ENCODE assay signal across 8 mouse cellular contexts in genomic region chr7:127386641-127387392, GRCm38 (mm10). TPM values are rescaled to one million over a fixed set of nuclear protein-coding genes. Genes with fewer than 3 reads are reported as not detected.
A peak's percentile ranks its signal among the peaks of the same experiment; 100 is the strongest.
DNase-seq lines count a peak whose midpoint lies in the region; ATAC-seq and TF ChIP-seq lines count a peak whose summit lies in the region.

TSS of gene 9130019O22Rik (minus strand) at chr7:127387166.

- ATAC-seq in G1E (ENCODE audit: extremely low read depth, insufficient number of reproducible peaks, low FRiP score, poor library complexity, severe bottlenecking): peak; percentile 81
- peak; percentile 89 for ATAC-seq in forebrain, embryonic 15.5 days (replicated peaks)
- ATAC-seq in neural tube, embryonic 14.5 days (ENCODE audit: low read depth): peak; percentile 90

- H3K9ac ChIP-seq in forebrain, embryonic 15.5 days (replicated peaks): peak within 1 kb of the TSS; percentile 68
- H3K9ac ChIP-seq in neural tube, embryonic 14.5 days (replicated peaks; ENCODE audit: low read depth, low read length): peak within 1 kb of the TSS; percentile 55

- TF ChIP-seq POLR2A in testis, adult 2 months (IDR thresholded peaks at IDR 0.05; ENCODE audit: control insufficient read depth, low read depth, low read length): 0 out of 2 replicates have a peak, but pooled peaks have one; percentile 21

- intact Hi-C loops in heart, postnatal 25 days (cut with DNase I): no loop called here

- H3K9me3 ChIP-seq in G1E (replicated peaks): peaks cover 22% of the 10 kb centered on the region
- no peaks in the 10 kb centered on the region for H3K9me3 ChIP-seq in forebrain, embryonic 15.5 days
- H3K9me3 ChIP-seq in neural tube, embryonic 14.5 days (ENCODE audit: control insufficient read depth, low read length): no peaks in the 10 kb centered on the region

- H3K4me3 ChIP-seq in G1E (ENCODE audit: low read depth, low read length): peak within 1 kb of the TSS; percentile 79
- peak within 1 kb of the TSS; percentile 69 for H3K4me3 ChIP-seq in forebrain, embryonic 15.5 days
- H3K4me3 ChIP-seq in neural tube, embryonic 14.5 days (ENCODE audit: low read depth, low read length): peak within 1 kb of the TSS; percentile 38
- H3K4me3 ChIP-seq in testis, adult 2 months (ENCODE audit: control insufficient read depth, low read depth, low read length): peak within 1 kb of the TSS; percentile 90

- peak within 1 kb of the TSS; percentile 77 for H3K4me2 ChIP-seq in forebrain, embryonic 15.5 days (replicated peaks)
- peak within 1 kb of the TSS; percentile 59 for H3K4me2 ChIP-seq in neural tube, embryonic 14.5 days (ENCODE audit: low read depth, low read length)

- no peak for TF ChIP-seq CTCF in G1E (IDR thresholded peaks at IDR 0.05; ENCODE audit: low read depth, low read length)
- no peak for TF ChIP-seq CTCF in testis, adult 2 months (IDR thresholded peaks at IDR 0.05; ENCODE audit: control insufficient read depth, insufficient read depth, insufficient replicate concordance, low read depth, low read length)

- peak; percentile 89 for DNase-seq in G1E (ENCODE audit: low spot score)
- peak; percentile 94 to 97 for DNase-seq in cerebellum, adult 18-20 months
- DNase-seq in heart, postnatal 25 days (ENCODE audit: low spot score): peak; percentile 78
- peak; percentile 72 to 97 for DNase-seq in layer of hippocampus, adult 18-20 months (ENCODE audit: low spot score in 2 of 2)
- DNase-seq in lung, adult 18-20 months: peak; percentile 91 to 96

- H3K27me3 ChIP-seq in G1E (ENCODE audit: insufficient read depth, low read length): no peaks in the 10 kb centered on the region
- no peaks in the 10 kb centered on the region for H3K27me3 ChIP-seq in forebrain, embryonic 15.5 days
- no peaks in the 10 kb centered on the region for H3K27me3 ChIP-seq in neural tube, embryonic 14.5 days (ENCODE audit: control insufficient read depth, insufficient read depth, low read length)
- H3K27me3 ChIP-seq in testis, adult 2 months (ENCODE audit: control insufficient read depth, insufficient read depth, low read length): no peaks in the 10 kb centered on the region

- 16% methylated on average over 38 of the region's 38 CpGs for WGBS in forebrain, embryonic 15.5 days
- 13% methylated on average over 35 of the region's 38 CpGs for WGBS in neural tube, embryonic 14.5 days

- H3K27ac ChIP-seq in forebrain, embryonic 15.5 days (replicated peaks): 0 out of 2 replicates have a peak within 1 kb of the TSS, but pooled peaks have one; percentile 46
- no peak within 1 kb of the TSS for H3K27ac ChIP-seq in neural tube, embryonic 14.5 days (ENCODE audit: low read depth, low read length)
- 0 out of 2 replicates have a peak within 1 kb of the TSS, but pooled peaks have one; percentile 41 for H3K27ac ChIP-seq in testis, adult 2 months (ENCODE audit: control insufficient read depth, insufficient read depth, low read depth, low read length)

- peaks cover 39% of the 10 kb centered on the region for H3K36me3 ChIP-seq in G1E (replicated peaks)
- peaks cover 9% of the 10 kb centered on the region for H3K36me3 ChIP-seq in forebrain, embryonic 15.5 days
- no peaks in the 10 kb centered on the region for H3K36me3 ChIP-seq in neural tube, embryonic 14.5 days (ENCODE audit: control insufficient read depth, insufficient read depth, low read length)
- H3K36me3 ChIP-seq in testis, adult 2 months (ENCODE audit: control insufficient read depth, insufficient read depth, low read length): no peaks in the 10 kb centered on the region

- H3K4me1 ChIP-seq in G1E (ENCODE audit: insufficient read depth, low read depth, low read length): peaks cover 29% of the 10 kb centered on the region
- H3K4me1 ChIP-seq in forebrain, embryonic 15.5 days: peaks cover 6% of the 10 kb centered on the region; the same call in 1 of the 2 replicates
- H3K4me1 ChIP-seq in neural tube, embryonic 14.5 days (ENCODE audit: control insufficient read depth, insufficient read depth, low read length): no peaks in the 10 kb centered on the region
- peaks cover 10% of the 10 kb centered on the region for H3K4me1 ChIP-seq in testis, adult 2 months (ENCODE audit: control insufficient read depth, insufficient read depth, low read length)

RNA-seq across cellular contexts. Expression of gene 9130019O22Rik, which starts in this region (rescaled TPM):
- total RNA-seq in G1E (2014; fragmentation: Nextera tagmentation) (4.5 and 5.0 TPM in 2 replicates), G1E (2017) (10.2 and 11.2 TPM in 2 replicates)
- polyA plus RNA-seq in G1E (2012): 1.2 TPM in 2 replicates
- 4.8 and 5.5 TPM in 2 replicates for polyA plus RNA-seq in forebrain, embryonic 15.5 days (2015; fragmentation: Nextera tagmentation; extraction: Ambion mirVana)
- total RNA-seq in heart, postnatal 25 days (2021): 1 to 10 TPM; 2.2 to 2.3 TPM
- total RNA-seq in layer of hippocampus, adult 18-20 months (2021): 1 to 10 TPM; 3.4 to 3.5 TPM
- polyA plus RNA-seq in neural tube, embryonic 14.5 days (2014; fragmentation: Nextera tagmentation; extraction: Ambion mirVana): 5.6 and 6.7 TPM in 2 replicates
- 0.32 and 0.37 TPM in 2 replicates for polyA plus RNA-seq in testis, adult 2 months (2012; rRNA removed)

Comparison
In these comparisons a context has a peak if more than half of its experiments do, and no peak if none do; other contexts are left out.
1. H3K4me3 ChIP-seq: peak in every context shown above with its lines; median percentile 90 in testis, adult 2 months; 79 in G1E; 69 in forebrain, embryonic 15.5 days; 38 in neural tube, embryonic 14.5 days.